Mouse (Mus musculus): ENCODE measurements around the gene F2. TPM values are rescaled to one million over a fixed set of nuclear protein-coding genes. Genes with fewer than 3 reads are reported as not detected.

F2 gene
- 0.87 and 1.4 TPM in 2 replicates for polyA plus RNA-seq (2012; rRNA removed)

GRCm38 (mm10) chr2:91636229-91636628 is at the start of gene F2:
TSS of gene F2 (minus strand) at chr2:91636414.

GRCm38 (mm10) chr2:91649553-91650359 is 13.5 kb upstream of the F2 start, which contains the start of the genes Zfp408 and Arhgap1:
TSS of gene Zfp408 (minus strand) at chr2:91649791.
TSS of gene Arhgap1 (plus strand) at chr2:91649860.

Other genes starting within 250 kb of the F2 start
- gene 1110051M20Rik, start 191.7 kb downstream of the F2 start, polyA plus RNA-seq (2012; rRNA removed): 6.9 and 10.0 TPM in 2 replicates
- 10.9 and 12.2 TPM in 2 replicates for gene Lrp4, start 178.9 kb downstream of the F2 start, polyA plus RNA-seq (2012; rRNA removed)
- 3.2 and 4.6 TPM in 2 replicates for gene Ckap5, start 109.7 kb downstream of the F2 start, polyA plus RNA-seq (2012; rRNA removed)
- gene Zfp408, start 13.4 kb upstream of the F2 start, polyA plus RNA-seq (2012; rRNA removed): 16.0 and 18.6 TPM in 2 replicates
- gene Arhgap1, start 13.4 kb upstream of the F2 start, polyA plus RNA-seq (2012; rRNA removed): 142 and 145 TPM in 2 replicates
- 27.7 and 28.8 TPM in 2 replicates for gene Atg13, start 74.2 kb upstream of the F2 start, polyA plus RNA-seq (2012; rRNA removed)
- 2.6 TPM in 2 replicates for gene Harbi1, start 74.4 kb upstream of the F2 start, polyA plus RNA-seq (2012; rRNA removed)
- gene Ambra1, start 93.7 kb upstream of the F2 start, polyA plus RNA-seq (2012; rRNA removed): 19.3 and 21.9 TPM in 2 replicates

Data from colon, adult 2 months (tissue).